18 mouse cellular contexts compared by ENCODE assay signal in genomic region chr8:124435707-124436243, GRCm38 (mm10). TPM values are rescaled to one million over a fixed set of nuclear protein-coding genes. Genes with fewer than 3 reads are reported as not detected.
DNase-seq lines count a peak whose midpoint lies in the region; ATAC-seq and TF ChIP-seq lines count a peak whose summit lies in the region.
"Had no signal": no experiment of that assay in that cellular context is flagged by ENCODE, and none has a peak within 500 bp of the region (broad histone marks: within the 10 kb centered on the region; RNA-seq: fewer than 3 reads in every experiment).

No protein-coding gene starts in this region.

- no peak for TF ChIP-seq CTCF in MEL (IDR thresholded peaks at IDR 0.05 in 2 of 3, conservative IDR thresholded peaks at IDR 0.05 in 1 of 3; ENCODE audit: control insufficient read depth in 1 of 3, insufficient read depth in 1 of 3, low read depth in 2 of 3, low read length in 3 of 3, poor library complexity in 1 of 3, severe bottlenecking in 1 of 3)

- no peaks in the 10 kb centered on the region for H3K36me3 ChIP-seq in heart, embryonic 15.5 days
- no peaks in the 10 kb centered on the region for H3K36me3 ChIP-seq in MEL (ENCODE audit: control insufficient read depth in 1 of 2, insufficient read depth in 2 of 2, low read length in 2 of 2)
- H3K36me3 ChIP-seq: embryonic facial prominence, embryonic 10.5 days; G1E; hindbrain, embryonic 10.5 days; intestine, embryonic 15.5 days had no signal

- peak; percentile 30 for DNase-seq in cerebellum, adult 9-11 months
- no peak for DNase-seq in cerebellum, postnatal 14 days
- no peak for DNase-seq in heart, adult 8-10 months (ENCODE audit: low spot score)
- peak; percentile 79 for DNase-seq in 416B (ENCODE audit: low read depth)
- DNase-seq in MEL (ENCODE audit: low read depth, low spot score) = peak; percentile 35
- no peak for DNase-seq in kidney, adult 18-20 months
- no peak for DNase-seq in lung, postnatal 4 days
- DNase-seq: adrenal gland, adult 2 months; adrenal gland, postnatal 25 days; heart, adult 18-20 months; kidney, adult 2 months had no signal

- H3K9ac ChIP-seq in heart, embryonic 15.5 days = no peak overlapping the region
- H3K9ac ChIP-seq in MEL (ENCODE audit: control insufficient read depth, low read depth, low read length, poor library complexity, severe bottlenecking) = no peak overlapping the region
- H3K9ac ChIP-seq: forebrain, embryonic 13.5 days; intestine, embryonic 15.5 days had no signal

- H3K4me2 ChIP-seq in heart, embryonic 15.5 days = peak overlapping the region; percentile 17; the same call in 1 of the 2 replicates
- H3K4me2 ChIP-seq: intestine, embryonic 15.5 days had no signal

- no peak overlapping the region for H3K27ac ChIP-seq in heart, embryonic 15.5 days
- H3K27ac ChIP-seq in MEL (ENCODE audit: control insufficient read depth, low read depth, low read length) = peak overlapping the region; percentile 20; the same call in 1 of the 2 replicates
- H3K27ac ChIP-seq: embryonic facial prominence, embryonic 10.5 days; forebrain, embryonic 13.5 days; hindbrain, embryonic 10.5 days; intestine, embryonic 15.5 days had no signal

- peaks cover 29% of the 10 kb centered on the region for H3K27me3 ChIP-seq in heart, embryonic 15.5 days
- H3K27me3 ChIP-seq in MEL (ENCODE audit: control insufficient read depth in 1 of 2, insufficient read depth in 2 of 2, low read length in 2 of 2) = no peaks in the 10 kb centered on the region

- peaks cover 32% of the 10 kb centered on the region for H3K4me1 ChIP-seq in heart, embryonic 15.5 days (replicated peaks)
- no peaks in the 10 kb centered on the region for H3K4me1 ChIP-seq in MEL (ENCODE audit: control insufficient read depth in 1 of 2, insufficient read depth in 2 of 2, low read length in 2 of 2)

- 28% methylated on average over 10 of the region's 10 CpGs for WGBS in heart, embryonic 15.5 days

- TF ChIP-seq POLR2A in MEL (IDR thresholded peaks at IDR 0.05; ENCODE audit: control insufficient read depth in 1 of 2, insufficient read depth in 1 of 2, low read depth in 1 of 2, low read length in 2 of 2, poor library complexity in 1 of 2) = no peak

- no peak overlapping the region for H3K4me3 ChIP-seq in heart, embryonic 15.5 days
- peak overlapping the region in 1 of 2 experiments; percentile 19; a peak in 2 of 4 replicates for H3K4me3 ChIP-seq in MEL (ENCODE audit: control insufficient read depth in 1 of 2, insufficient read depth in 1 of 2, low read depth in 2 of 2, low read length in 2 of 2)
- H3K4me3 ChIP-seq: embryonic facial prominence, embryonic 10.5 days; forebrain, embryonic 13.5 days; hindbrain, embryonic 10.5 days; intestine, embryonic 15.5 days had no signal

- ATAC-seq in heart, embryonic 15.5 days (replicated peaks; ENCODE audit: insufficient number of reproducible peaks, insufficient read depth, low FRiP score, low read depth) = no peak
- ATAC-seq: forebrain, embryonic 13.5 days; intestine, embryonic 15.5 days; Patski had no signal

- peak; percentile 23 to 39; a peak in 2 of 4 replicates for TF ChIP-seq EP300 in MEL (IDR thresholded peaks at IDR 0.05; ENCODE audit: low read depth in 1 of 2, low read length in 2 of 2)

- TF ChIP-seq RAD21 in MEL (IDR thresholded peaks at IDR 0.05; ENCODE audit: low read depth, low read length) = no peak

- no peaks in the 10 kb centered on the region for H3K79me2 ChIP-seq in MEL (ENCODE audit: control insufficient read depth, insufficient read depth, low read length, poor library complexity)

- no peaks in the 10 kb centered on the region for H3K9me3 ChIP-seq in heart, embryonic 15.5 days (replicated peaks)
- H3K9me3 ChIP-seq in MEL (replicated peaks; ENCODE audit: insufficient read depth, low read length) = no peaks in the 10 kb centered on the region
- H3K9me3 ChIP-seq: embryonic facial prominence, embryonic 10.5 days; forebrain, embryonic 13.5 days; hindbrain, embryonic 10.5 days; intestine, embryonic 15.5 days had no signal

TF ChIP-seq in MEL, 35 proteins besides CTCF, POLR2A, EP300 and RAD21:
- TF ChIP-seq MAFK (IDR thresholded peaks at IDR 0.05; ENCODE audit: borderline replicate concordance, low read depth, low read length) = no peak
- TF ChIP-seq ZNF384 (IDR thresholded peaks at IDR 0.05; ENCODE audit: low read depth, low read length) = no peak
- no peak for TF ChIP-seq MXI1 (IDR thresholded peaks at IDR 0.05; ENCODE audit: low read depth, low read length)
- TF ChIP-seq ELF1 (IDR thresholded peaks at IDR 0.05; ENCODE audit: low read depth, low read length) = no peak
- no peak for TF ChIP-seq ZMIZ1 (IDR thresholded peaks at IDR 0.05; ENCODE audit: low read depth, low read length)
- TF ChIP-seq POLR2AphosphoS5 (IDR thresholded peaks at IDR 0.05; ENCODE audit: borderline replicate concordance, low read depth, low read length) = no peak
- peak; percentile 76 for TF ChIP-seq BHLHE40 (IDR thresholded peaks at IDR 0.05; ENCODE audit: borderline replicate concordance, low read depth, low read length)
- no peak for TF ChIP-seq ZKSCAN1 (IDR thresholded peaks at IDR 0.05; ENCODE audit: low read depth, low read length)
- no peak for TF ChIP-seq MYB (IDR thresholded peaks at IDR 0.05; ENCODE audit: low read depth, low read length)
- 0 out of 2 replicates have a peak, but pooled peaks have one; percentile 18 for TF ChIP-seq ETS1 (IDR thresholded peaks at IDR 0.05; ENCODE audit: low read depth, low read length)
- TF ChIP-seq USF2 (IDR thresholded peaks at IDR 0.05; ENCODE audit: borderline replicate concordance in 1 of 2, insufficient read depth in 1 of 2, low read depth in 1 of 2, low read length in 2 of 2) = no peak
- TF ChIP-seq MEF2A (IDR thresholded peaks at IDR 0.05; ENCODE audit: extremely low read depth, insufficient replicate concordance, low read depth, low read length, poor library complexity, severe bottlenecking) = no peak
- no peak for TF ChIP-seq CHD1 (IDR thresholded peaks at IDR 0.05; ENCODE audit: low read depth, low read length)
- TF ChIP-seq NELFE (IDR thresholded peaks at IDR 0.05; ENCODE audit: low read depth, low read length) = no peak
- TF ChIP-seq JUND (IDR thresholded peaks at IDR 0.05; ENCODE audit: low read depth, low read length) = no peak
- TF ChIP-seq SIN3A (IDR thresholded peaks at IDR 0.05; ENCODE audit: low read length) = no peak
- TF ChIP-seq MAZ (IDR thresholded peaks at IDR 0.05; ENCODE audit: low read depth, low read length) = no peak
- no peak for TF ChIP-seq TCF12 (IDR thresholded peaks at IDR 0.05; ENCODE audit: low read depth, low read length)

RNA-seq across cellular contexts. Expression of gene Pgbd5, which starts 3.7 kb away (rescaled TPM):
- 1.9 and 2.3 TPM in 2 replicates for polyA plus RNA-seq in heart, embryonic 15.5 days (2015; fragmentation: Nextera tagmentation; extraction: Ambion mirVana)
- under 1 TPM; 0.41 to 0.66 (median 0.59) TPM for total RNA-seq in heart, adult 8-10 months (2022)
- not detected in 2 replicates for total RNA-seq in MEL (2012; rRNA removed)
- polyA plus RNA-seq in MEL (2012; ENCODE audit: insufficient read depth in 1 of 2, insufficient read length in 2 of 2, low read depth in 1 of 2, low replicate concordance in 2 of 2, missing spikeins in 1 of 2) = not detected
- polyA plus RNA-seq: G1E had no signal

Comparison
In these comparisons a context has a peak if more than half of its experiments do, and no peak if none do; other contexts are left out.
1. DNase-seq: peak in cerebellum, adult 9-11 months (single experiment), 416B (single experiment) and MEL (single experiment); none in cerebellum, postnatal 14 days (0 of 2), heart, adult 8-10 months (single experiment), kidney, adult 18-20 months (single experiment) and lung, postnatal 4 days (0 of 2).